Mouse (Mus musculus): ENCODE data around the gene Zbtb20.

DNA sequence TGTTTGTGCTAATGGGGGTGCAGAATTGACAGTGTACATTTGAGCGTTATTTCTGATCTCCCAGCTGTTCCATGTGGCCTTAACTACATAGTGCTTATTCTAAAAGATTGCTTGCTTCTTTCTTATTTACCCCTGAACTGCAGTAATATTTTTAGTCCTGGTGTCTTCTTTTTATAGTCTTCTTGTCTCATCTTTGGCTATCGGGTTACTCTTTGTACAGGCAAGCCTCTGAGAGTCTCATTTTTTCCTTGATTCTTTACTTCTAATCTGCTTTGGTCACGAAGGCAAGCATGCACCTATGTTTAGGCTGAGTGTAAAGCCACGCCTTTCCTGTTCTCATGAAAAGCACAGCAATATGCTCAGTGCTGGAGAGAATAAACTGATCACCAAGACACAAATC lies 608.7 kb downstream of the Zbtb20 start:
- TF ChIP-seq CTCF (IDR thresholded peaks at IDR 0.05) (no peak), POLR2A (IDR thresholded peaks at IDR 0.05; ENCODE audit: insufficient read depth, low read depth, low read length) (no peak), EP300 (IDR thresholded peaks at IDR 0.05; ENCODE audit: insufficient read depth, low read depth, low read length) (no peak)

All from heart, adult 2 months (tissue).